Mouse (Mus musculus): Measurements from ENCODE around the gene Folr2.

DNA sequence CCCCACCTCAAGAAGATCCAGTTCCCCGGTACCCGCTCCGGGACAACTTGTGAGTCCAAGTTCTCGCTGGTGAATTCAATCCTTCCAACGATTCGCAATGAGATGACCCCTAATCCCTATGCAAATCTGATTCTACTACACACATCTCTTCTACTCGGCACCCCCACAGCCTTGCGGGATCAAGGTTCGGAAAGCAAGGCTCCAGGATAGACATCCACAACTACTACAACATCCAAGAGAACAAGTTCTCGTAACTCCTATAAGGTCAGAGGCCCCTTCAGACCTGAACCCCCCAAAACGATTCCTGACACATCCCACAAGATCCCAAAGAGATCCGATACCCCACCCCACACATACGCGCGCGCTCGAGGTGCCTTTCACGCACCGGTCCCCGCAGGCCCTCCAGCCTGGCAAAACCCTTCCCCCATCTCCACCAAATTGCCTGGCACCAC, 19.8 kb downstream of the Folr2 start:
- no peak for TF ChIP-seq CTCF (IDR thresholded peaks at IDR 0.05; ENCODE audit: low read depth)
- TF ChIP-seq EP300 (optimal IDR thresholded peaks at IDR 0.05): no peak
